Mouse (Mus musculus) T-helper 17 cell (primary cell): ENCODE measurements around the gene Gstm6.
"Not testable (repeated sequence)": the region's sequence is repeated elsewhere in the genome, so short reads cannot be mapped to it uniquely, and the experiment has no call there.

Experiments used
- in situ Hi-C, 2 experiments: fragments of 300-600 bp; cut with MboI, MseI; formaldehyde crosslinking; loops; 1 replicate in 1 of 2; 2 replicates in 1 of 2; pipeline ENCODE4 v1.15.1; 2025; ENCODE audit warnings: high pct_unique_total_duplicates in 2 of 2

The Gstm6 gene

GRCm38 (mm10) chr3:107943239-107943990, at the start of gene Gstm6:
Gene Gstm6 (minus strand): TSS chr3:107943749.
- in situ Hi-C loops: loop anchor here in 1 of 2 experiments (5.0 to 10.0 kb wide), 2 partner anchors 69 to 211 kb away; partner anchors contain the start of gene Gpr61

- in situ Hi-C loops: no loop called here
Measured at GRCm38 (mm10) chr3:107986041-107986562, 42.6 kb upstream of the Gstm6 start, which contains the start of gene Gstm2. Gene Gstm2 (minus strand): TSS chr3:107986453.

- in situ Hi-C loops: not testable (repeated sequence)
Measured at GRCm38 (mm10) chr3:107985141-107985540, 41.6 kb upstream of the Gstm6 start.

DNA sequence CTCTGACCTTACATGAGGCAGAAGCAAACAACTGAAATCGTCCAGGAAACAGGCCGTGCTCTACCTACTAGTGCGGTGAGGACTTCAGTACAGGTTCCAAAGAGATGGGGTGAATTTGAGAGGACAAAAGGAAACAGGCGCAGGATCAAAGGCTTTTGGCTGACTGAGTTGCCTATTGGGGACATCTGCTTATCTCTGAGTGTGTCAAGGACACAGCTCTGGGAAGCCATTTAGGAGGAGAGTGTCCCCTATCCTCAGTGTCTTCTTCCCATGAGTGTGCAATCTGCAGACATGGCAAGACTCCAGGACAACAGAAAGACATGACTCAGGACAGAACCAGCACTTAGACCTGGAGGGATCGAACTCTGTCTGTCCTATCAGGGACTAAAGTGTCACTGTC, 40.9 kb upstream of the Gstm6 start:
- in situ Hi-C loops: no loop called here

- in situ Hi-C loops: no loop called here
Measured at GRCm38 (mm10) chr3:107983771-107984170, 40.2 kb upstream of the Gstm6 start.

GRCm38 (mm10) chr3:107982726-107983125, 39.2 kb upstream of the Gstm6 start:
- in situ Hi-C loops: no loop called here

- in situ Hi-C loops: no loop called here
Measured at GRCm38 (mm10) chr3:107981261-107981660, 37.7 kb upstream of the Gstm6 start.

- in situ Hi-C loops: no loop called here
Measured at GRCm38 (mm10) chr3:107977691-107978090, 34.1 kb upstream of the Gstm6 start.

DNA sequence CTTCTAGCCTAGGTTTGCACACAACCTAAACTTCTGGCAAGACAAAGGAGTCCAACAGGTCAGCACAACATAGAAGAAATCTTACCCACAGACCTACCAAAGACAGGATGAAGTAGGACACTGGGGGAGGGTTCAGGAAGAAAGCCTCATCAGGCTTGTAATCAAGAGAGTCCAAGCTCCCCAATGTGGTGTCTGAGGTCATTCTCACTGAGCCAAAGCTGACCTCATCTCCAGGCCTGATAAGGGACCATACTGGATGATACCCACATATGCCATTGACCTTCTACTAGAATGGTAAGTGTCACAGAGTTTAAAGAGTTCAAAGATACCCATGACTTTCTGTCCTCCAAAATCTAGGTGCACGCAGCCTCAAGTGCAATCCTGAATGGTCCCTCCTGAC, 30.7 kb upstream of the Gstm6 start:
- in situ Hi-C loops: no loop called here

DNA sequence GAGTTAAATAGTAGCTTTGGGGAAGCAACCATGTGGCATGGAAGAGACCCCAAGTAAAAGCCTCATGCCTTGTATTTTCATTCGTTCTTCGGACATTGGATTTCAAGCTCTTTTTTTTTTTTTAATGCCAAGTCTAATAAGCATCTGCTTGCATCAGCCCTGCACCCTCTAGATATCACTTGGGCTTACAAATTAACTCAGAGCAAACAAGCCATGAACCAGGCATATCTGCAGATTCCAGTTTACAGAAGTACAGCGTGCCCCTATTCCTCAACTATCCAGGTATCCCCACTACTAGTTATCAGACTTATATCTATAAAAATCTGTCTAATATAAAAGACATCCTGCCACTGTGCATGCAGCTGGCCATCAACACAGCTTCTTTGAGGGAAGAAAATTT, 28.5 kb upstream of the Gstm6 start:
- in situ Hi-C loops: no loop called here

GRCm38 (mm10) chr3:107971101-107971500, 27.6 kb upstream of the Gstm6 start:
- in situ Hi-C loops: not testable (repeated sequence)

- in situ Hi-C loops: no loop called here
Measured at GRCm38 (mm10) chr3:107968724-107969395, 25.3 kb upstream of the Gstm6 start, which contains the start of gene Gstm3. Gene Gstm3 (minus strand): TSS chr3:107969283.

- in situ Hi-C loops: no loop called here
Measured at GRCm38 (mm10) chr3:107966631-107967030, 23.1 kb upstream of the Gstm6 start.

DNA sequence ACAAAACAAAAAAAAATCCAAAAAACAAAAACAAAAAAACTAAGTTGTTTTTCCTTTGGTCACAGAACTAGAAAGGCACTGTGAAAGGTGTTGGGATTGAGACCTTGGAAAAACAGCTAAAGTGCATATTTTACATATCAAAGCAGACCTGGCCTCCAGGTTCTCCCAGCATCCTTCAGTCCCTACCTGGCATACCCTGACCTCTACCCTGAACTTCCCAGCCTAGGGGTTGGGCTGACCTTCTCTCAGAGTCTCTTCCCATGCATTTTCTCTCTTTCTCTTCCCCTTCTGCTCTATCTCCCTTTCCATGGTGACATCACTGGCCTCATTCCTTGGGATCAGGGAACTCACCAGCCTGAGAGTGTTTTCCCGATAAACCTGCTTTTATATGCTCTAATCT, 22.0 kb upstream of the Gstm6 start:
- in situ Hi-C loops: no loop called here

DNA sequence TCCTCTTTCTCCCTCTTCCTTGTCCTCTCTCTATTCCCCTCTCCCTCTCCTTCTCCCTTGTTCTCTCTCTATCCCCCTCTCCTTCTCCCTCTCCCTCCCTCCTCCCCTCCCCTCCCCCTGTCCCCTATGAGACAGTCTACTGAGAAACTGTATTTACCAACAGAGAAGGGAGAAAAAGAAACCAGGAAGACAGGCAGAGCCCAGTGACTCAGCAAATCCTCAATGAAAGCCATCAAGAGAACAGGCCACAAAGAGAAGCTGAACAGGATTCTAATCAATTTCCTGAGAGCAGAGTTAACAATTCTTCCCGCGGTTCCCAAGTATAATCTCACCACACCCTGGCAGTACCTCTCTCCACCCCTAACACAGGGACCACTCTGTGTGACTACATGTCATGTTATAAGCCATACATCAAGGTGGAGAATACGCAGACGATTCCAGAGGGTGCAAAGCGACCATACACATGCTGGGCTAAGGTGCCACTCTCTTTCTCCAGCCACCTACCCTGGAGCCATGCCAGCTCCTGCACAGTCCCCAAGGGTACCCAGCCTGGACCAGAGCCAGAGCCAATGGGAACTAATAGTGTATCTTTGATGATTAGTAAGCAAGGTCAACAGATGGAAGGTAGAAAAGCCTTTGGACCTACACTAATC, 21.2 kb upstream of the Gstm6 start:
- in situ Hi-C loops: no loop called here

- in situ Hi-C loops: no loop called here
Measured at GRCm38 (mm10) chr3:107964026-107964425, 20.5 kb upstream of the Gstm6 start.

GRCm38 (mm10) chr3:107955260-107955659, 11.7 kb upstream of the Gstm6 start:
- in situ Hi-C loops: not testable (repeated sequence)

GRCm38 (mm10) chr3:107953906-107954305, 10.4 kb upstream of the Gstm6 start:
- in situ Hi-C loops: no loop called here

GRCm38 (mm10) chr3:107953328-107953755, 9.8 kb upstream of the Gstm6 start:
- in situ Hi-C loops: no loop called here

DNA sequence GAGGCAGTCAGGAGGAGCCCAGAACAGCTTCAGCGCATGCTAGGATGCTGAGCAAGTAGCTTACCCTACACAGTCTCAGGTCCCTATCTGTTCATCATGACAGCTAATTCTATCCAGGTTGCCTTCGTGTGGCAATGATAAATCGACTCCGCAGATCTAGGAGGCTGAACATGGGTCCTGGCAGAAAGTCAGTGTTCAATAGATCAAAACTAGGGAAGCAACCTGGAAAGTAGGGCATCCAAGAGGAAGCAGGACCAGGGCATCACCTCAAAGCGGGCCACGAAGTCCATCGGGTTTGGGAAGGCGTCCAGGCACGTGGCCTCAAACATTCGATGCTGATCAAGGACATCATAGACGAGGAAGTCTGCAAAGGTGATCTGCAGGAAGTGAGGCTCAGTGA, 7.0 kb upstream of the Gstm6 start:
- in situ Hi-C loops: no loop called here

DNA sequence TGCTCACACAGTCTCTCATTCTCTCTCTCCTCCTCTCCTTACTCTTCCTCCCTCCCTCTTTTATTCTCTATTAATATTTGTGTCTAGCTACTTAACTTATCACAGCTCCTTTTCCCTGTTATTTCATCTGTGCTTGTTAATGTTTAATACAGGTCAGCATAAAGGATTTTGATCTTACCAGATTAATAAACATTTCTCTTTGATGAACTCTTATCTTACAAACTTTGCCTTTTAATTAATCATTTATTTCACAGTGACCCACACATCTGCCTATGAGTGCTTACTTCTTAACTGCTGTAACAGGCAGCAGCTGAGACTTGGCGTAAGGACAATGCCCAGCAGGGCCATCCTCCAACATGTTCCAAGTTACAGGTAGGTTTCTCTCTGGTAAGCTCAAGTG, 5.9 kb upstream of the Gstm6 start:
- in situ Hi-C loops: loop anchor here in 1 of 2 experiments (10.0 kb wide), 1 partner anchor 205 kb away; the partner anchor contains the start of gene Gpr61

GRCm38 (mm10) chr3:107945729-107946128, 2.2 kb upstream of the Gstm6 start:
- in situ Hi-C loops: loop anchor here in 1 of 2 experiments (10.0 kb wide), 1 partner anchor 209 kb away; the partner anchor contains the start of gene Gpr61
